Mouse (Mus musculus) liver, embryonic 14.5 days (tissue): Measurements from ENCODE around the gene Hhipl1. TPM values are rescaled to one million over a fixed set of nuclear protein-coding genes. Genes with fewer than 3 reads are reported as not detected.
A peak's percentile ranks its signal among the peaks of the same experiment; 100 is the strongest.

Source experiments
- ATAC-seq: fragments of 200-750 bp; cut with Nextera tagmentation; 2 replicates; pipeline ENCODE4 v1.8.0; 2017; ENCODE audit warnings: moderate number of reproducible peaks, mild to moderate bottlenecking, moderate library complexity; ENCODE audit not compliant: insufficient read depth
- DNase-seq, 3 experiments: peaks; one replicate each; pipeline ENCODE4 v3.0.0-alpha.2; 2012 to 2013; ENCODE audit warnings: low read depth in 3 of 3, low spot score in 3 of 3
- H3K27ac ChIP-seq: fragments of 300-500 bp; sonication (generic); 2 replicates; pipeline ENCODE4 v1.5.1; 2014; ENCODE audit warnings: moderate library complexity, mild to moderate bottlenecking, control low read depth, inconsistent platforms
- H3K27me3 ChIP-seq: fragments of 300-500 bp; sonication (generic); 2 replicates; pipeline ENCODE4 v1.6.1; 2014; ENCODE audit warnings: mild to moderate bottlenecking, low read length, moderate library complexity; ENCODE audit not compliant: control insufficient read depth, insufficient read depth
- H3K36me3 ChIP-seq: fragments of 300-500 bp; sonication (generic); replicated peaks from 2 replicates; pipeline ENCODE4 v1.6.1; 2014; ENCODE audit warnings: low read depth; ENCODE audit not compliant: control insufficient read depth, insufficient read depth
- H3K4me1 ChIP-seq, 2 experiments: fragments of 200-500 bp in 1 of 2; fragments of 300-500 bp in 1 of 2; sonication (generic) in 1 of 2; replicated peaks; 2 replicates each; pipeline ENCODE4 v1.6.1; 2012 to 2014; ENCODE audit warnings: antibody characterized with exemption in 1 of 2, inconsistent platforms in 1 of 2, low read length in 1 of 2; ENCODE audit not compliant: control insufficient read depth in 2 of 2, insufficient read depth in 2 of 2
- H3K4me2 ChIP-seq: fragments of 300-500 bp; sonication (generic); 2 replicates; pipeline ENCODE4 v1.6.1; 2014; ENCODE audit warnings: low read depth, mild to moderate bottlenecking, control low read depth, moderate library complexity
- H3K4me3 ChIP-seq, 2 experiments: fragments of 200-500 bp in 1 of 2; fragments of 300-500 bp in 1 of 2; sonication (generic) in 1 of 2; 2 replicates each; pipeline ENCODE4 v1.5.1; 2012 to 2014; ENCODE audit warnings: low read depth in 2 of 2, low read length in 2 of 2, mild to moderate bottlenecking in 2 of 2, control low read depth in 1 of 2, inconsistent platforms in 1 of 2, moderate library complexity in 1 of 2; ENCODE audit not compliant: insufficient read depth in 1 of 2
- H3K9ac ChIP-seq: fragments of 300-500 bp; sonication (generic); replicated peaks from 2 replicates; pipeline ENCODE4 v1.6.1; 2014; ENCODE audit warnings: mild to moderate bottlenecking, control low read depth, moderate library complexity
- H3K9me3 ChIP-seq: fragments of 300-500 bp; sonication (generic); 2 replicates; pipeline ENCODE4 v1.6.1; 2016; ENCODE audit warnings: low read length, mixed read lengths; ENCODE audit not compliant: control insufficient read depth
- CTCF ChIP-seq: IDR thresholded peaks from 2 replicates; pipeline ENCODE4 v1.5.1; 2016; ENCODE audit warnings: antibody characterized with exemption, low read depth, control low read depth
- EP300 ChIP-seq: IDR thresholded peaks from 2 replicates; pipeline ENCODE4 v1.6.1; 2016; ENCODE audit warnings: antibody characterized with exemption, low read depth
- WGBS: fragments of 180-500 bp; shearing (Covaris S2); extraction: QIAGEN DNeasy Blood & Tissue Kit; methylation state at CpG from one replicate; pipeline ENCODE4 v1.1.7; 2014; ENCODE audit not compliant: insufficient replicate concordance; 5-methylcytosine and 5-hydroxymethylcytosine counted together
- polyA plus RNA-seq, 2 experiments: library from polyadenylated mRNA; depleted of rRNA in 1 of 2; stranded (reverse) in 1 of 2; unstranded in 1 of 2; fragments of >200 nt; fragmentation: Nextera tagmentation in 1 of 2; extraction: Ambion mirVana in 1 of 2; gene quantifications; 2 replicates each; pipeline versions ENCODE4 v1.2.1 to v1.2.3; 2012 to 2014

The Hhipl1 gene
- polyA plus RNA-seq, 2 experiments = 0.03 TPM; not detected in 1

DNA sequence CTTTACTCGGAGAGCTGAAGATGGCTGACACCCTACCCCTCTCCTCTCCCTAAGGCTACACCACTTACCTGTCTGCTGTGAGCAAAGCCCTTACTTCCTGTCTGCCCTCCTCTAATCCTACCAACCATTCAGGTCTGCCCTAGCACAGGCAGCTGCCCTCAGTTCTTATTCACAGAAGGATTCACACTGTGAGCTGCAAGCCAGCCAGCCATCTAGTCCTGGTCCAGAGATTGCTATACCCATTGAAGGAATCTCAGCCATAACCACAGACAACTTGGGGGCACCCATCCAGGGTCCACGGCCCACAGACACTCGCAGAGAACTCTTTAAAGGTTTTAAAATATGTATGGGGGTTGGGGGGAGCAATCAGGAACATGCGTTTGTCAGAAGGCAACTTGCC is 19.7 kb upstream of the Hhipl1 start:
- Histone ChIP-seq H3K4me3 (no peak overlapping the region), H3K36me3 (no peaks in the 10 kb centered on the region), H3K27ac (no peak overlapping the region), H3K4me2 (no peak overlapping the region), H3K9ac (no peak overlapping the region), H3K27me3 (no peaks in the 10 kb centered on the region; the same call in 1 of the 2 replicates), H3K4me1 (no peaks in the 10 kb centered on the region), H3K9me3 (no peaks in the 10 kb centered on the region)
- ATAC-seq = no peak
- no peak for DNase-seq
- TF ChIP-seq EP300 = no peak
- no peak for TF ChIP-seq CTCF
- 46% methylated on average over 4 of the region's 4 CpGs for WGBS

DNA sequence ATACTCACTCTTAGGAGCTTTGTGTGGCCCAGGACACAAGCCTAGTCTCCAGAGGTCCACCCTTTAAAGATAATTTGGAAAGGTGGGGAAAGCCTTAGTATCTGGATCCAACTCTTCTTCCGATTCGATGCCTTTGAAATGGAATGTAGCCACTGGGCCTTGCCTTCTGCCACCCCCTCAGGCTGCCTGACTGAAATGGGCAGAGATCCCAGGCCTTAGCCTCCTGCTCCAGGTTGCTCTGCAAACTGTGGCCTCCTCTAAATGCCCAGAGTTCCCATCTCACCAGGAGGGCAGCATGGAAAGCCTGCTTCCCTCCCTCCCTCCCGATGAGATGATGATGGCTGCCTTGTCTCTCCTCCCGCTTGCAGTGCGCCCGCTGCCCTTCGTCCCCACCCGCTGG is 19.1 kb upstream of the Hhipl1 start:
- H3K27me3 ChIP-seq = no peaks in the 10 kb centered on the region; the same call in 1 of the 2 replicates
- H3K9ac ChIP-seq = no peak overlapping the region
- H3K4me2 ChIP-seq = no peak overlapping the region
- no peaks in the 10 kb centered on the region for H3K4me1 ChIP-seq
- no peak for DNase-seq
- 79% methylated on average over 8 of the region's 8 CpGs for WGBS
- no peak for ATAC-seq
- H3K36me3 ChIP-seq = no peaks in the 10 kb centered on the region
- no peak overlapping the region for H3K27ac ChIP-seq
- TF ChIP-seq EP300 = no peak
- no peak for TF ChIP-seq CTCF
- H3K9me3 ChIP-seq = no peaks in the 10 kb centered on the region
- no peak overlapping the region for H3K4me3 ChIP-seq

DNA sequence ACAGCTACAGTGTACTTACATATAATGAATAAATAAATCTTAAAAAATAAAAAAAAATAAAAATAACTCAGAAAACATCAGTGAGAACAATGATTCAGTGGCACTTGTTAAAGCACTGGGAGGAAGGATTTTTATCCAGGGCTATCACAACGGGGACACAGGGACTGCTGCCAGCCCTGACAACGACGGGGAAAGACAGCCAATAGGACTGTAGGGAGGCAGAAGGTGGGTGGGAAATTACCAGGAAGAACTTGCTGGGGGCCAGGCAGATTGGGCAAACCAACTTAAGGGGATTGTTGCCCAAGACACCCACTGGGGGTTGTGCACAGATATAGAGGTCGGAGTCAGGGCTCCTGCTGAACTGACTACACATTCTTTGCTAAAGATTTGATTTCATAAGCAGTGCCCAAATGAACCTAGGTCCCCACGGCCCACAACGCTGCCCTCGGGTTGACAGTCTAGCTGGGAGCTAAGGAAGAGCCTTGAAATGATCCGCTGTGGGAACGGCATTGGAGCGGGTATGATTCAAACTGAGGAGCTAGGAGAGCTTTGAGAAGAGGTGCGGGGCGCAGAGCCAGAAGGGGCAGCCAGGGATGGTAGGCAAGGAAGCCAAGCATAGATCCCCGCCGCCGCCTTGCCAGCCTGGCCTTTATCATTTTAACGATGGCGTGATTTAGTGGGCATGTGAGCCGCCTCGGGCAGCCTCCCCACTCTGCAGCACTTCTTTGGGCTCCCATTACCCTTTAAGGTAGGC is 17.8 kb upstream of the Hhipl1 start:
- Histone ChIP-seq H3K4me1 (no peaks in the 10 kb centered on the region), H3K9me3 (no peaks in the 10 kb centered on the region), H3K36me3 (no peaks in the 10 kb centered on the region), H3K4me2 (no peak overlapping the region), H3K9ac (no peak overlapping the region), H3K27me3 (no peaks in the 10 kb centered on the region; the same call in 1 of the 2 replicates), H3K4me3 (no peak overlapping the region), H3K27ac (no peak overlapping the region)
- no peak for ATAC-seq
- DNase-seq = no peak
- TF ChIP-seq EP300 (no peak), CTCF (no peak)
- 69% methylated on average over 19 of the region's 19 CpGs for WGBS

DNA sequence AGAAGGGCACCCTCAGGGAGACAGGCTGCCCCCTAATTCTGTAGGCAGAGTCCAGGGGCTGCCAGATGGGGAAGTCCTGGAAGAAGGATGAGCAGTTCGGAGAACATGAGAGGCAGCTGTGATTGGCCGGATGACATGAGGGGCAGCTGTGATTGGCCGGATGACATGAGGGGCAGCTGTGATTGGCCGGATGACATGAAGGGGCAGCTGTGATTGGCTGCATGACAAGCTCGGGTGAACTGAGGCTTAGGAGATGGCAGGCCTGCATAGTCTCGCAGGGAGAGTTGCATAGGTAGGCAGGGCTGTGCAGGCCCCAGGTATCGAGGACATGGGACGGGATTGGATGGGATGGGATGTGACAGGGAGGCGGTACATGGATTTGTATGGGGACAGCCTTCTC is 13.7 kb upstream of the Hhipl1 start:
- Histone ChIP-seq H3K9me3 (no peaks in the 10 kb centered on the region), H3K4me2 (no peak overlapping the region), H3K9ac (no peak overlapping the region), H3K36me3 (no peaks in the 10 kb centered on the region), H3K4me3 (no peak overlapping the region), H3K4me1 (no peaks in the 10 kb centered on the region), H3K27ac (no peak overlapping the region), H3K27me3 (no peaks in the 10 kb centered on the region)
- WGBS = 10% methylated on average over 9 of the region's 9 CpGs
- DNase-seq = no peak
- no peak for TF ChIP-seq CTCF
- no peak for TF ChIP-seq EP300
- ATAC-seq = peak; percentile 56

DNA sequence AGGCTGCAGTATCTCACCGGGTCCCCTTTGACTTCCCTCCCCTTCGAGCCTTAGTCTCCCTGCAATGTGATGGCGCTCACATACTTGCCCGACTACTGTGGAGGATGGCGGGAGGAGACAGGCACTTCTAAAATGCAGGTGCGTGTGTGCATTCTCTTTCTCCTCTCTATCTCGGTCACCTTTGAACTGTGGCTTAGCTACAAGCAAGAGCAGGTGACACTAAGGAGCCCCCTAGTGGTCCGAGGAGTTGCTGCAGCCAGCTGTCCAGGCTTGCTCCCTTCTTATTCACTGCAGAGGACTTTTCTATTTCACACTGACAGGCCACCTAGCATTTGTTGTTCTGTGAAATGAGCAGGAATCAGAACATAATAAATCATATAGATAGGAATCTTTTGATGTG is 13.1 kb upstream of the Hhipl1 start:
- Histone ChIP-seq H3K4me3 (no peak overlapping the region), H3K9me3 (no peaks in the 10 kb centered on the region), H3K27me3 (no peaks in the 10 kb centered on the region), H3K27ac (no peak overlapping the region), H3K9ac (no peak overlapping the region), H3K4me2 (no peak overlapping the region), H3K36me3 (no peaks in the 10 kb centered on the region), H3K4me1 (no peaks in the 10 kb centered on the region)
- DNase-seq (peak in 1 of 3 experiments; percentile 26), ATAC-seq (peak; percentile 64; the same call in 1 of the 2 replicates)
- peak; percentile 87 for TF ChIP-seq CTCF
- no peak for TF ChIP-seq EP300
- 2% methylated on average over 8 of the region's 8 CpGs for WGBS
